Mouse (Mus musculus) NIH3T3 (cell line): ENCODE data around the gene Ccdc9b.

Experiments
- DNase-seq: peaks from one replicate; pipeline ENCODE4 v3.0.0-alpha.2; 2012; ENCODE audit warnings: low read depth

The Ccdc9b gene

GRCm38 (mm10) chr2:118776295-118776694, 13.8 kb upstream of the Ccdc9b start:
- DNase-seq = no peak

DNA sequence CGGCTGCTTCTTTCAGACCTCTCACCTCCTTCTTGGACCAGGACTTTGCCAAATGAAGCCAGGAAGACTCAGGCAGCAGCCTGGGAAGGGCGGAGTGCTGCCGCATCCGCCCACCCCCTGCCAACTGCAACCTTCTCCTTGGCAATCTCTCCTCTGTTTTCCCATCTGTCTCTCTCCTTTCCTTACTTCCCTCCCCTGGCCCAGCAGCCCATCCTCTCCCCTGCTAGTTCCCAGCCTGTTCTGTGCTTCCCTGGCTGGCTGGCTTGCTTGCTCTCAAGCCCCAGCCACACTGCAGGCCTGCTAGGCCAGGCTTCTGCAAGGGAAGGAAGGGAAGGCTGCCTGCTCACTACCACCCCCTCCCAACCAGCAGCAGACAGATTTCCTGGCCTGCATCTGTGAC, 13.4 kb upstream of the Ccdc9b start:
- DNase-seq = peak; percentile 68

- peak; percentile 73 for DNase-seq
Observed at GRCm38 (mm10) chr2:118775396-118775795, 12.9 kb upstream of the Ccdc9b start.

- no peak for DNase-seq
Observed at GRCm38 (mm10) chr2:118774536-118774935, 12.1 kb upstream of the Ccdc9b start.

- no peak for DNase-seq
Observed at GRCm38 (mm10) chr2:118772158-118772874, 9.9 kb upstream of the Ccdc9b start, which contains the start of gene Phgr1. Gene Phgr1, plus strand, starts transcription at chr2:118772769.

GRCm38 (mm10) chr2:118766041-118767033, 3.9 kb upstream of the Ccdc9b start:
- peak; percentile 64 for DNase-seq

DNA sequence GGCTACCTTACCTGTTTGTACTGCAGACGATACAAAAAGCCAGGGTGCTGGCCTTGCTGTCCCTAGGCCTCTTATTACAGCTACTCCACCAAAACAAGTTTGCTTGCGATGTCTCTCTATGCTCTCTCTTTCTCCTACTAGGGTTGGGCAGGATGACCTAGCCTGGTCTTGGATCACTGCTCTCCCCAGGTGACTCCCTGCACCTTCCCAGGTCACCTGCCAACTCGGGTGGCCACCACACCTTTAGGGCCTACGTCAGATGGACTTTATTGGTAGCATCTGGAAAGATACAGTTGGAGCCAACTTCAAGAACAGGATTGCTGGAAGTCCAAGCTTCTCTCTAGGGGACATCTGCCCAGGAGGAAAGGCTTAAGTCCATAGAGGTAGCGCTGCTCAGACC, 2.4 kb upstream of the Ccdc9b start:
- no peak for DNase-seq

- peak; percentile 79 for DNase-seq
Observed at GRCm38 (mm10) chr2:118764094-118764831, 1.8 kb upstream of the Ccdc9b start.

- peak; percentile 84 for DNase-seq
Observed at GRCm38 (mm10) chr2:118763469-118763868, 1.0 kb upstream of the Ccdc9b start.

- DNase-seq = peak; percentile 86
Observed at GRCm38 (mm10) chr2:118762784-118763148, 305 bp upstream of the Ccdc9b start.

GRCm38 (mm10) chr2:118761358-118761757, 1.1 kb downstream of the Ccdc9b start:
- DNase-seq = peak; percentile 78

- peak; percentile 70 for DNase-seq
Observed at GRCm38 (mm10) chr2:118760311-118761025, 2.0 kb downstream of the Ccdc9b start.

DNA sequence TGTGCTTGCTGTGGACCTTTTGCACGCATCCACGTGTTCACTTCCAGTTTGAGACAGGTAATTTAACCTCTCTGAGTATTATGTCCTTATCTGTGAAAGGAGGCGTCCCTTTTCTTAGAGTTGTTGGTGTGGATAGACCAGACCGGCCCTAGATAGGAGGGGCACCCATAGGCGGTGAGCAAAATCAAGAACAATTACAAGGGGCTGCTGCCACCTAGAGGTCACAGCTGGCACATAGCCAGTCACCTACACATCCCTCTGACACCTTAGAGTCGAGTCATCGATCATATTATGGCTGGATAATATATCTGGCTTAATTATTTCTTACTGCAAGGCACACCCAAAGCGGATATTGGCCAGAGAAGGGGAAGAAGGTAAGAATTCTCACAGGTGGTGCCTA, 2.6 kb downstream of the Ccdc9b start:
- peak; percentile 57 for DNase-seq

- DNase-seq = no peak
Observed at GRCm38 (mm10) chr2:118756103-118756502, 6.4 kb downstream of the Ccdc9b start.

GRCm38 (mm10) chr2:118755407-118755806, 7.1 kb downstream of the Ccdc9b start:
- no peak for DNase-seq

GRCm38 (mm10) chr2:118754143-118754542, 8.3 kb downstream of the Ccdc9b start:
- no peak for DNase-seq

DNA sequence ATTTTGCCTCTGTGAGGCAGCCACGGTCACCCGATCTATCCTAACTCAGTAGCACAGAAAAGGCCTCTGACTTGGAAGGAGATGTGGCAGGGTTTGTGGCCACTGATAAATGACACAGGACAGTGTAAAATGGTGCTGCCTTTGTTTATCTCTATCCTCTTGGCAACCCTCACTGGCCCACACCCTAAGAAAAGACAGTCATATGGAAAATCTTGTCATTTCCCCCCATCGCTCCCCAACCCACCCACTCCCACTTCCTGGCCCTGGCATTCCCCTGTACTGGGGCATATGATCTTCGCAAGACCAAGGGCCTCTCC, 9.7 kb downstream of the Ccdc9b start:
- DNase-seq = no peak

- DNase-seq = no peak
Observed at GRCm38 (mm10) chr2:118751896-118752791, 10.3 kb downstream of the Ccdc9b start.

- no peak for DNase-seq
Observed at GRCm38 (mm10) chr2:118750476-118750875, 12.0 kb downstream of the Ccdc9b start.

GRCm38 (mm10) chr2:118749341-118749884, 13.0 kb downstream of the Ccdc9b start:
- DNase-seq = no peak
